20 mouse cellular contexts compared by ENCODE assay signal in the genomic region with DNA sequence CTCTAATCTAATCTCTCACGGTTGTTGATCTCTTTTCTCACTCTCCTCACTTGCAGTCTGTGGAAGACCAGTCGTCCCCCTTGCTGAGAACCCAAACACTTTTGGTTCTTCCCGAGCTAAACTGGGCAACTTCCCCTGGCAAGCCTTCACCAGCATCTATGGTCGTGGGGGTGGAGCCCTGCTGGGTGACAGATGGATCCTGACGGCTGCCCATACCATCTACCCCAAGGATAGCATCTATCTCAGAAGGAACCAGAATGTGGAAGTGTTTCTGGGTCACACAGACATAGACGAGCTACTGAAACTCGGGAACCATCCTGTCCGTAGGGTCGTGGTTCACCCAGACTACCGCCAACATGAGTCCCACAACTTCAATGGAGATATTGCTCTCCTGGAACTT. TPM values are rescaled to one million over a fixed set of nuclear protein-coding genes. Genes with fewer than 3 reads are reported as not detected.
DNase-seq lines count a peak whose midpoint lies in the region; ATAC-seq lines count a peak whose summit lies in the region.
"Had no signal": no experiment of that assay in that cellular context is flagged by ENCODE, and none has a peak within 500 bp of the region (broad histone marks: within the 10 kb centered on the region; RNA-seq: fewer than 3 reads in every experiment).

No protein-coding gene starts in this region.

- 0 out of 2 replicates have a peak, but pooled peaks have one; percentile 18 for ATAC-seq in embryonic facial prominence, embryonic 15.5 days (ENCODE audit: insufficient number of reproducible peaks, low FRiP score, low TSS enrichment, low read depth)
- ATAC-seq in forebrain, embryonic 15.5 days (replicated peaks): no peak
- ATAC-seq: midbrain, embryonic 13.5 days had no signal

- no peaks in the 10 kb centered on the region for H3K36me3 ChIP-seq in embryonic facial prominence, embryonic 15.5 days
- H3K36me3 ChIP-seq in embryonic facial prominence, embryonic 10.5 days (replicated peaks): no peaks in the 10 kb centered on the region
- H3K36me3 ChIP-seq in forebrain, embryonic 15.5 days: no peaks in the 10 kb centered on the region
- H3K36me3 ChIP-seq: forebrain, embryonic 10.5 days; heart, embryonic 13.5 days; midbrain, embryonic 13.5 days; stomach, embryonic 15.5 days had no signal

- H3K9me3 ChIP-seq in embryonic facial prominence, embryonic 15.5 days (replicated peaks): no peaks in the 10 kb centered on the region
- no peaks in the 10 kb centered on the region for H3K9me3 ChIP-seq in embryonic facial prominence, embryonic 10.5 days
- H3K9me3 ChIP-seq in forebrain, embryonic 15.5 days: no peaks in the 10 kb centered on the region
- H3K9me3 ChIP-seq: forebrain, embryonic 10.5 days; heart, embryonic 13.5 days; midbrain, embryonic 13.5 days; stomach, embryonic 15.5 days had no signal

- H3K4me2 ChIP-seq in embryonic facial prominence, embryonic 15.5 days (replicated peaks): no peak overlapping the region
- no peak overlapping the region for H3K4me2 ChIP-seq in forebrain, embryonic 15.5 days (replicated peaks)
- H3K4me2 ChIP-seq: heart, embryonic 13.5 days; liver, embryonic 11.5 days; lung, embryonic 14.5 days; midbrain, embryonic 13.5 days; stomach, embryonic 15.5 days had no signal

- no peak overlapping the region for H3K4me3 ChIP-seq in embryonic facial prominence, embryonic 15.5 days (replicated peaks)
- H3K4me3 ChIP-seq in embryonic facial prominence, embryonic 10.5 days: no peak overlapping the region
- no peak overlapping the region for H3K4me3 ChIP-seq in forebrain, embryonic 15.5 days
- H3K4me3 ChIP-seq: forebrain, embryonic 10.5 days; heart, embryonic 13.5 days; midbrain, embryonic 13.5 days; stomach, embryonic 15.5 days had no signal

- no peak overlapping the region for H3K9ac ChIP-seq in embryonic facial prominence, embryonic 15.5 days
- H3K9ac ChIP-seq in forebrain, embryonic 15.5 days (replicated peaks): no peak overlapping the region
- H3K9ac ChIP-seq: heart, embryonic 13.5 days; lung, embryonic 14.5 days; midbrain, embryonic 13.5 days; stomach, embryonic 15.5 days had no signal

- intact Hi-C loops in heart, postnatal 10 days (cut with DNase I): no loop called here

- 82% methylated on average over 10 of the region's 10 CpGs for WGBS in embryonic facial prominence, embryonic 15.5 days
- WGBS in embryonic facial prominence, embryonic 10.5 days: 81% methylated on average over 10 of the region's 10 CpGs
- WGBS in forebrain, embryonic 15.5 days: 84% methylated on average over 10 of the region's 10 CpGs

- no peaks in the 10 kb centered on the region for H3K27me3 ChIP-seq in embryonic facial prominence, embryonic 15.5 days
- no peaks in the 10 kb centered on the region for H3K27me3 ChIP-seq in embryonic facial prominence, embryonic 10.5 days (replicated peaks; ENCODE audit: low read depth, poor library complexity, severe bottlenecking)
- no peaks in the 10 kb centered on the region for H3K27me3 ChIP-seq in forebrain, embryonic 15.5 days
- H3K27me3 ChIP-seq: heart, embryonic 13.5 days; midbrain, embryonic 13.5 days; stomach, embryonic 15.5 days had no signal

- no peak for DNase-seq in embryonic facial prominence, embryonic 10.5 days (ENCODE audit: low spot score)
- peak; percentile 48 for DNase-seq in right cerebral cortex, postnatal 10 days (ENCODE audit: low spot score in 2 of 2)
- no peak for DNase-seq in right cerebral cortex, postnatal 25 days
- DNase-seq in cerebellum, postnatal 25 days: peak; percentile 75 to 80
- DNase-seq in heart, postnatal 10 days: no peak
- DNase-seq in heart, adult 9 months (ENCODE audit: low spot score in 2 of 2): no peak
- DNase-seq: gastrocnemius, postnatal 36 days; kidney, adult 18-20 months; kidney, postnatal 10 days; left cerebral cortex, postnatal 4 days; lung, embryonic 14.5 days had no signal

- no peak overlapping the region for H3K27ac ChIP-seq in embryonic facial prominence, embryonic 15.5 days (replicated peaks)
- no peak overlapping the region for H3K27ac ChIP-seq in embryonic facial prominence, embryonic 10.5 days (replicated peaks)
- no peak overlapping the region for H3K27ac ChIP-seq in forebrain, embryonic 15.5 days (replicated peaks)
- H3K27ac ChIP-seq: forebrain, embryonic 10.5 days; heart, embryonic 13.5 days; macrophage; midbrain, embryonic 13.5 days; stomach, embryonic 15.5 days had no signal

- no peaks in the 10 kb centered on the region for H3K4me1 ChIP-seq in embryonic facial prominence, embryonic 15.5 days
- H3K4me1 ChIP-seq in embryonic facial prominence, embryonic 10.5 days: peaks cover 4% of the 10 kb centered on the region; the same call in 1 of the 2 replicates
- H3K4me1 ChIP-seq in forebrain, embryonic 15.5 days: no peaks in the 10 kb centered on the region
- H3K4me1 ChIP-seq: forebrain, embryonic 10.5 days; heart, embryonic 13.5 days; midbrain, embryonic 13.5 days; stomach, embryonic 15.5 days had no signal

RNA-seq across cellular contexts. Expression of a gene that starts 3.9 kb away (rescaled TPM):
- polyA plus RNA-seq in embryonic facial prominence, embryonic 15.5 days (2015; fragmentation: Nextera tagmentation; extraction: Ambion mirVana): 5.1 and 6.1 TPM in 2 replicates
- polyA plus RNA-seq in embryonic facial prominence, embryonic 10.5 days (2016; fragmentation: Nextera tagmentation; extraction: Ambion mirVana): 0.13 TPM in 1 of 2 replicates, not detected in the other
- total RNA-seq in heart, postnatal 10 days (2021): 1 to 10 TPM; 6.9 to 8.8 TPM
- 0.14 and 0.43 TPM in 2 replicates for polyA plus RNA-seq in forebrain, embryonic 15.5 days (2015; fragmentation: Nextera tagmentation; extraction: Ambion mirVana)

RNA-seq across cellular contexts. Expression of a gene that starts 15.4 kb away (rescaled TPM):
- polyA plus RNA-seq in embryonic facial prominence, embryonic 15.5 days (2015; fragmentation: Nextera tagmentation; extraction: Ambion mirVana): 0.47 and 0.67 TPM in 2 replicates
- 0.42 and 0.47 TPM in 2 replicates for polyA plus RNA-seq in embryonic facial prominence, embryonic 10.5 days (2016; fragmentation: Nextera tagmentation; extraction: Ambion mirVana)
- 1 to 10 TPM in 1 of 2 experiments, under 1 TPM in 1; 0.84 to 1.1 TPM for total RNA-seq in heart, postnatal 10 days (2021)
- polyA plus RNA-seq in forebrain, embryonic 15.5 days (2015; fragmentation: Nextera tagmentation; extraction: Ambion mirVana): 0.06 and 0.08 TPM in 2 replicates

RNA-seq across cellular contexts. Expression of a gene that starts 33.9 kb away (rescaled TPM):
- polyA plus RNA-seq in embryonic facial prominence, embryonic 15.5 days (2015; fragmentation: Nextera tagmentation; extraction: Ambion mirVana): 5.7 and 9.0 TPM in 2 replicates
- 0.70 and 1.2 TPM in 2 replicates for polyA plus RNA-seq in embryonic facial prominence, embryonic 10.5 days (2016; fragmentation: Nextera tagmentation; extraction: Ambion mirVana)
- 10 to 100 TPM; 20.1 to 23.3 TPM for total RNA-seq in heart, postnatal 10 days (2021)
- 0.34 and 0.47 TPM in 2 replicates for polyA plus RNA-seq in forebrain, embryonic 15.5 days (2015; fragmentation: Nextera tagmentation; extraction: Ambion mirVana)
- total RNA-seq: hematopoietic stem cell, adult 5-6 weeks had no signal
- polyA plus RNA-seq: macrophage had no signal

RNA-seq across cellular contexts. Expression of a gene that starts 43.7 kb away (rescaled TPM):
- 8.2 and 9.0 TPM in 2 replicates for polyA plus RNA-seq in embryonic facial prominence, embryonic 15.5 days (2015; fragmentation: Nextera tagmentation; extraction: Ambion mirVana)
- 5.5 and 8.7 TPM in 2 replicates for polyA plus RNA-seq in embryonic facial prominence, embryonic 10.5 days (2016; fragmentation: Nextera tagmentation; extraction: Ambion mirVana)
- 10 to 100 TPM in 1 of 2 experiments, 1 to 10 TPM in 1; 2.0 to 11.3 TPM for total RNA-seq in heart, postnatal 10 days (2021)
- 54.7 and 62.1 TPM in 2 replicates for polyA plus RNA-seq in forebrain, embryonic 15.5 days (2015; fragmentation: Nextera tagmentation; extraction: Ambion mirVana)

Comparison
In these comparisons a context has a peak if more than half of its experiments do, and no peak if none do; other contexts are left out.
1. DNase-seq: peak in right cerebral cortex, postnatal 10 days (2 of 2) and cerebellum, postnatal 25 days (2 of 2); none in embryonic facial prominence, embryonic 10.5 days (single experiment), right cerebral cortex, postnatal 25 days (single experiment), heart, postnatal 10 days (0 of 2) and heart, adult 9 months (0 of 2).